Mouse (Mus musculus) gastrocnemius, postnatal 10 days (tissue): ENCODE data around the gene Obscn. TPM values are rescaled to one million over a fixed set of nuclear protein-coding genes. Genes with fewer than 3 reads are reported as not detected.

Experiments used
- DNase-seq: peaks from one replicate; pipeline ENCODE4 v3.0.0; 2021; ENCODE audit warnings: mixed read lengths
- total RNA-seq, 2 experiments: library from RNA; stranded (reverse); gene quantifications; 2 replicates each; pipeline ENCODE4 v1.2.3; 2021

Gene Obscn
- total RNA-seq, 2 experiments from 2014 or later = 664 to 666 TPM

DNA sequence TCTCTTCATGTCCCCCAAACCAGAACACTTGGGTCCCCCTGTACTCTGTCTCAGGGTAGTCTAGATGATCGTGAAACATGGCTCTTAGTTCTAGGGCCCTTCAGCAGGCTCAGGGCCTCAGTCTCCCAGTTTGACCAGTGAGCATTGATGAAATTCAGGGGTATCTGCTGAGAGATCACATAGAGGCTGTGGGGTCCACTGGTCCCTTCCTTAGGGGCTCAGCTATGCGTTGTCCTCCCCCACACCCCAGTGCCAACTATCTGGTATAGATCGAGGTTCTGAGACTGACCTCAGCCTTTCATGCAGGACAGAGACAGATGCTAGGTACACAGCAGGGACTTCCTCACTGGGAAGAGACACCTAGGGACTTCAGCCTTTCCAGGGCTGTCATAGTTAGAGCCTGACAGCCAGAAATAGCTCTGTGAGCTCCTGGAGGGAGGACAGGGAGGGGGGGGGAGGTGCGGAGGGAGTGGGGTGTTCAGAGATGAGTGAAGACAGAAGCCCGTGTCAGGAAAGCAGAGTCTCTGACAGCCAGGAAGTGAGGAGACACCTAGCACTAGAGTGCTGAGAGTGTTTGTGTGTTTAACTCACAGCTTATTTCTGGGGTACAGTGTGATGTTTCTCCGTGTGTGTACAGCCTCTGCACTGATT, 152.4 kb downstream of the Obscn start:
- DNase-seq = no peak

DNA sequence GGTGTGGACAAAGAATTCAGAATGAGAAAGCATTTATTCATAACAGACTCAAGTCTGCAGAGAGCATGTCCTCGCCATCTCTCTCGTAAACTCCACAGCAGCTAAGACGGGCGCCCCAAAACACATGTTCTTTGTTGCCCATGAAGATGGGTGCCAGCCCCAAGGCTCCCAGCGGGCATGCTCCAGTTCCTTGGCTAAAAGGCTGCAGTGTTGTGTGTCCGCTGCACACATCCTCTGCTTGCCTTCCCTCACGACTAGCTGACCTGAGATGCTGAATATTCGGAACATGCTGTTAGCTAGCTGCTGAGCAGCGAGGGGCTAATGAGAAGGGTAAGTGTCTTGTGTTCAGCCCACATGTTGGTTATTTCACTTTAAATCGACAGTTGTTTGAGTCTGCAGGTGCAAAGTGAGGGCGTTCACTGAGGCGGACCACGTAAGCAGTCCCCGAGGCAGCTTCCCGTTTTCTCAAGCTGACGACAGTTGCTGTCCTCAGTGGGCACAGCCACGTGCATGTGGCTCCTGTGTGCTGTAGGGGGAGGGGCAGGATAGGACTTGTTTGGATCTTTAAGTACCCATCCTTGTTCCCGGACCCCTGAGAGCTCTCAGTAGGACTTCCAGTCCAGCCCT, 153.6 kb downstream of the Obscn start:
- no peak for DNase-seq

GRCm38 (mm10) chr11:58981541-58982447, 154.4 kb downstream of the Obscn start:
- DNase-seq = peak; percentile 80

DNA sequence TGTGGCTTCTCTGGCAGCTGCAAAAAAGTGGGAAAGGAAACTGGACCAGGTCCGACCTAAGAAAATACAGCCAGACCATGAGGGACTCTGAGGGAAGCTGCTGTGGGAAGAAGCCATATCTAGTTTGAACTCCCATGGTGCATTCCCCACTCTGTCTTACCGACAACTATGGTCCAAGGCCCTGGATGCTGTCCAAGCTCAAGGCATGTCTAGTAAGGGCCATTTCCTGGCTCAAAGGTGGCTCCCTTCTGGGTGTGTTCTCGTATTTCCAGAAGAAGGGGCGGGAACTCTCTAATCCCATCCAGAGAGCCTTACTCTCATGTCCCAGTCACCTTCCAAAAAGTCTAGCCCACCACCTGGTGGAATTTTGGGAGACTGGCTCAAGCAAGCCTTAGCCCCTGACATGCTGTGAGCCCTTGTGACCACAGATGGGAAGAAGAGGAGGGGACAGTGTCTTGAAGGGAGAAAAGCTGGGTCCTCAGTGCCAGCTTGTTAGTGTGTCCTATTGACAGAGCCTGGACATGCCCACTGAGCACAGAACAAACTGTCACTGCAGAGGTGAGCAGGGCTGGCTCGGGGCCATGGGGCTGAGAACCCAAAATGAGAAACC, 155.7 kb downstream of the Obscn start:
- DNase-seq = no peak

- DNase-seq = no peak
Measured at GRCm38 (mm10) chr11:58979661-58980060, 156.5 kb downstream of the Obscn start.

- no peak for DNase-seq
Measured at GRCm38 (mm10) chr11:58979183-58979582, 157.0 kb downstream of the Obscn start.

- DNase-seq = no peak
Measured at GRCm38 (mm10) chr11:58978706-58979030, 157.5 kb downstream of the Obscn start.

- peak; percentile 62 for DNase-seq
Measured at GRCm38 (mm10) chr11:58978027-58978705, 158.0 kb downstream of the Obscn start, which contains the start of gene Trim11. Gene Trim11, plus strand, starts transcription at chr11:58978093.

DNA sequence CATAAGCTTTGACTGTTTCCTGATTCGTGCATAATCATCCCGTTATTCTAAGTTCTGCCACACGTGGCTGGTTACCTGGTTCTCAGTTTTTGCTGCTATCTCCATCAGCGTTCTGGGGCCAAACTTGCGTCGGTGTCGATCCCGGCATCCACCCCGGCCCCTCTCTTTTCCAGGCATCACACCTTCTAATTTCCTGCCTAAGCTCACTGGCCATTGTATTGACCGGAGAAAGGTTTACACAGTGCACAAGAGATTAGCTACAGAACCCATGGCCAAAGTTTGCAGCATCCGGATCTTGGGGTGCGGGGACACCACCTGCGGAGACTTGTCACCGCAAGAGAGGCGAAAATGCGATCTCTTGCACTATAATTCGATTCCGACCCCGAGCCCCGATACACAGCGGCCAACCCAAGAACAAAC, 158.6 kb downstream of the Obscn start:
- no peak for DNase-seq

DNA sequence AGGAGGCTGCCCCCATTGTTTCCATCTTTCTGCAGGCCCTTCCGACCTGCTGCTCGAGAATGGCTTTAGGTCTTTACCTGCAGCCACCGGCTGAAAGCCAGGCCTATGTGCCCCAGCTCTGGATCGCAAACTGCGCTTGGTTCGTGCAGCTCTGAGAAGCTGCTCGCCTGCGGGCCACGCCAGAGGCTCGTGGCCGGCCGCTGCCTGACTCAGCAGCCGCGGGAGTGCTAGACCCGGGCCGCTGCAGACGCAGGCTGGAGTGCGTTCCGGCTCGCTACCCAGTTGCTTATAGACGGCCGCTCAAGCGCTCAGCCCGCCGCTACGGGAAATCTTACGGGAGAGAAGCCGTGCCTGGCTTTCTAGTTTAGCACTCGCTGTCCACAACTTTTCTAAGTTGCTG, 159.1 kb downstream of the Obscn start:
- no peak for DNase-seq

DNA sequence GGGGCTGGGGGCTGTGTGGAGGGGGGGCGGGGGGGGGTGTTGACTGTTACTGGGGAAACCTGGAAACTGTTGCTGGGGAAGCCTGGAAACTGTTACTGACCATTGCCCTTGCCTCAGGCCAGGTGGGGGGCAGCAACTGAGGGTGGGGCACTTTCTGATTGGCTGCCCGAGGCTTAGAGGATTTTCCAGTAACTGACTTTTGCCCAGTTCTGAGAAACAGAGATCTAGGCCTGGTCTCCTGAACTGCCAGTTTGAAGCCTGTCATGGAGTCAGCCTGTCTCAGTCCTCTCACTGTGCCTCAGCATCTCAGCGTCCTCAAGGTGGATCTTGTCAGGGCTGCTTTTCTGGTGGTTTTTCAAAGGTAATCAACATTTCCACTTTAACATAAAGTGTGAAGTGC, 161.8 kb downstream of the Obscn start:
- no peak for DNase-seq

GRCm38 (mm10) chr11:58971796-58972195, 164.4 kb downstream of the Obscn start:
- no peak for DNase-seq

DNA sequence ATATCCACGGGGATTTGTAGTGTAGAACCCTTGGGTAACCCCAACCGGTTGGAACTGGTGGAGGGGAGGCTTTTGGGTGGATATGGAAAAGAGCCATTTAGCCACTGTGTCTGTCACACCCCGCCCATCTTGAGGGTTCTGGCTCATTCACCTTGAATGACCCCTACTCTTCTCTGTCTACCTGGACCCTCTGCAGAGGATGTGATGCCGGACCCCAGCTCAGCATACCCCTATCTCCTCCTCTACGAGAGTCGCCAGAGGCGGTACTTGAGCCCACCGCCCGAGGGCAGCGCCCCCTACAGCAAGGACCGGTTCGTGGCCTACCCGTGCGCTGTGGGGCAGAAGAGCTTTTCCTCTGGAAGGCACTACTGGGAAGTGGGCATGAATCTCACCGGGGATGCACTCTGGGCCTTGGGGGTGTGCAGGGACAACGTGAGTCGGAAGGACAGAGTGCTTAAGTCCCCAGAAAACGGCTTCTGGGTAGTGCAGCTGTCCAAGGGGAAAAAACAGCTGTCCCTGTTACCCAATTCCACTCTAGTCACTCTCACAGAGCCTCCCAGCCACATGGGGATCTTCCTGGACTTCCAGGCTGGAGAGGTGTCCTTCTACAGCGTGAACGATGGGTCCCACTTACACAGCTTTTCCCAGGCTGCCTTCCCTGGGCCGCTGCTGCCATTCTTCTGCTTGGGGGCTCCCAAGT, 165.2 kb downstream of the Obscn start:
- DNase-seq = no peak

GRCm38 (mm10) chr11:58969659-58970058, 166.5 kb downstream of the Obscn start:
- DNase-seq = no peak

DNA sequence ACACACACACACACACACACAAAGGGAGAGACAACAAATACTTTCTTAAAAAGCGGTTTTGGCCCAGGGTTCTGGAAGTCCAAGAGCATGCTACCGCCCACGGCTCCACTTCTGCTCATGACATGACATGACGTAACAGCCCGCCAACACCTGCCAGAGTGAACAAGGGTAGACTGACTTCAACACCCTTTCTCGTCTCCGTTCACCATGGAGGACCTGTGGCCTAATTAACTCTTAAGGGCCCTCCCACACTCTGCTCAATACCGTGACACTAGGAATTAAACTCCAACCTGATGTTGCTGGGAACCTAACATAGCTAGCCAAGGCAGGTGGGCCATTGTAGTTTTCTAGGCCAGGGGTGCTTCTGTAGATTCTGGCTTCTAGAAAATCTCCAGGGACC, 167.2 kb downstream of the Obscn start:
- no peak for DNase-seq

DNA sequence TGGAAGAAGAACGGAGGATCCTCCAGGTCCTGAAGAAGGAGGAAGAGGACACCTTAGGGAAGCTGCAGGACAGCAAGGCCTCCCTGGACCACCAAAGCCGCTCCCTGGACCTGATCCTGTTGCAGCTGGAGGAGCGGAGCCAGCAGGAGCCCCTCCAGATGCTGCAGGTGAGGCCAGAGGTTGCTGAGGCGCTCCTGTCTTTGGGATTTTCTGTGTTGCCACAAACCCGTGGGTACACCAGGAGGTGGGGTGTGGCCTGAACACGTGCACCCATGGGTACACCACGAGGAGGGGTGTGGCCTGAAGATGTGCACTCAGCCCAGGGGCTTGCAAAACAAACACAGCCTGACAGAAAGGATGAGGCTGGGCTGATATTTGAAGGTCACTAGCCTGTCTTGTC, 167.7 kb downstream of the Obscn start:
- DNase-seq = no peak

DNA sequence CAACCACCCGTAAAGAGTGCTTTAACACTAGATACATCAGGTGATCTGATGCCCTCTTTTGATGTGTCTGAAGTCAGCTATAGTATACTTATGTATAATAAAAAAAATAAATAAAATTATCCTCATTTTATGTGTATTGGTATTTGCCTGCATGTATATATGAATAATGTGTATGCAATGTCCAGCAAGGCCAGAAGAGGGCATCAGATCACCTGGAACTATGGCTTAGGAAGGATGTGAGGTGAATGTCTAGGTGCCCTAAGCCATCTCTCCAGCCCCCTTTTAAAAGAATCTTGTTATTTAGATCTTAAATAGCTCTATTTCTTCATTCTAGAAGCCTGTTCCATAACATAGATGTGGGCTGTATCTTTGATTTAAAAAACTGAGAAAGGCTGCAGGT, 168.9 kb downstream of the Obscn start:
- no peak for DNase-seq

DNA sequence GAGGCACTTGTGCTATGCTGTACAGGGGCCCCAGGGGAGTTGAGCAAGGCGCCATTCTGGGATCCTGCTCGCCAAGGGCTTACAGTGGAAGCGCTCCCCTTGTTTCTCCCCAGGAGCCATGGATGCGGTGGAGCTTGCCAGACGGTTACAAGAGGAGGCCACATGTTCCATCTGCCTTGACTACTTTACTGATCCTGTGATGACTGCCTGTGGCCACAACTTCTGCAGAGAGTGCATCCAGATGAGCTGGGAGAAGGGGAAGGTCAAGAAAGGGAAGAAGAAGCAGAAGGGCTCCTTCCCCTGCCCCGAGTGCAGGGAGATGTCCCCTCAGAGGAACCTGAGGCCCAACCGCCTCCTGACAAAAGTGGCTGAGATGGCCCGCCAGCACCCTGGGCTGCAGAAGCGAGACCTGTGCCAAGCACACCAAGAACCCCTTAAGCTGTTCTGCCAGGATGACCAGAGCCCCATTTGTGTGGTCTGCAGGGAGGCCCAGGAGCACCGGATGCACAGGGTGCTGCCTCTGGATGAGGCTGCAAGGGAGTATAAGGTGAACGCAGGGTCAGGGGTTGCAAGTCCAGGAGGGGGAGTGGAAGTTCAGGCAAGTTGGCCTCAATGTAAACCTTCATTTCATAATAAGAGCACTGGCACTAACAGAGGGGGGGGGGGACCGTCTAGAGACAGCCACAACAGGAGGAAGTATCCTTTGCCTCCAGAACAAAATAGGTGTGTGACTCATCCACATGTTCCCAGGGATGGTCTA, 171.0 kb downstream of the Obscn start:
- no peak for DNase-seq

- DNase-seq = no peak
Measured at GRCm38 (mm10) chr11:58964216-58964615, 172.0 kb downstream of the Obscn start.

DNA sequence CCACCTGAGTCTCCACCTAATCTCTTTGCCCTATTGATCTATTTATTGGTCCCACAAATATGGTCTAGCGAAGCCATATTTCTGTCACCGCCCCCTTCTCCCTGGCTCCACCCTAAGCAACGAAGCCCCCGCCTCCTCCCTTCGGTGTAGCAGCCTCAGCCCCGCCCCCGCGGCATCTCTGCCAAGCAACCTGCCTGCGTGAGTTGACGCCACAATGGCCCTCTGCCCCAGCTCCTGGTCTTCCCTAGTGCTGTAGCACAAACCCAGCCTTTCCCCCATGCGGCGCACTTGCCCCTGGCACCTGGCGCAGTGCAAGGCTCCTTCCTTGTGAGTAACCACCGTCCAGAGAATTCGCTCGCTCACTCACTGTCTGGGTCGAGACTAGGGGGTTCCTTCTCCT, 172.7 kb downstream of the Obscn start:
- no peak for DNase-seq
